Mouse (Mus musculus) erythroblast, embryonic 14.5 days (primary cell): ENCODE data around the gene Polr1a.

Experiments
- GATA1 ChIP-seq: IDR thresholded peaks from 2 replicates; pipeline ENCODE4 v1.6.1; 2012; ENCODE audit warnings: low read length, inconsistent platforms, mixed read lengths
- TAL1 ChIP-seq: IDR thresholded peaks from 3 replicates; pipeline ENCODE4 v1.6.1; 2012; ENCODE audit warnings: low read length, inconsistent platforms, mixed read lengths

DNA sequence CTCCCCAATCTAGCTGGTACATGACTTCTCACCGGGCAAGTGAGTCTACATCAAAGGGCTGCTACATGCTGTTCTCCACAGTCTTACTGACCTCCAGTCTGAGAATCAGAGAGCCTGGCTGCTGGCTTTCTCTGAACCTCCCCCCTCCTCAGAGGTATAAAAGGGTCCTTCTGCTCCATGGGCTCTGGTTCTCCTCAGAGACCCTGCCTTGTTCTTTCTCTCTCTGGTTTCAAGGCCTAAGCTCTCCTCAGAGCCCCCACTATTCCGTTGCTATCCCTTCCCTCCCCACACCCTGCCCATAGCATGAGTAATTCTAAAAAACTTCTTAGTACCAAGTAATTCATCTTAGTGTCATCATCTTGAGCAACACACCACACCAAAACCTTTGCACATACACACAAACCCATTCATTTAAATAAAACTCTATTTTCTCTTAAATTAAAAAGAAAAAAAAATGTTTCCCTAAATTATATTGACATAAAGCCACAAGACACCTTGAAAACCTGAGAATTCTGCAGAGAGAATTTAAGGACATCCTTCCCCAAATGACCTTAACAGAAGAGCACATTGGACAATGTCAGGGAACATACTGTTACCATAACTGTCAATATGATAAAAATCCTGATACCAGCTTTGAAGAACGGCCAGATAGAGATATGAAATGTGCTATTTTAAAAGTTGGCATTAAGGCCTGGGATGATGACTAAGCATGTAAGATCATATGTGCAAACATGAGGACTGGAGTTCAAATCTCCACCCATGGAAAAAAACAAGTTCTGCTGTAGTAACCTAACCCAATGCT is 98.8 kb downstream of the Polr1a start:
- TF ChIP-seq GATA1 = no peak
- TF ChIP-seq TAL1 = no peak
